Mouse (Mus musculus): Measurements from ENCODE around the gene Kbtbd12. TPM values are rescaled to one million over a fixed set of nuclear protein-coding genes. Genes with fewer than 3 reads are reported as not detected.

Gene Kbtbd12
- polyA plus RNA-seq (2014; fragmentation: Illumina TruSeq; extraction: RNeasy Lipid Tissue Mini Kit (QIAGEN cat#74804); ENCODE audit: low read depth, low replicate concordance): 4.2 TPM

GRCm38 (mm10) chr6:88637611-88638301 lies at the start of gene Kbtbd12:
Kbtbd12 (minus strand) TSS chr6:88637950.

GRCm38 (mm10) chr6:88518404-88519263 lies 119.1 kb downstream of the Kbtbd12 start, which contains the start of gene Sec61a1:
Sec61a1 (minus strand) TSS chr6:88518905.

Other genes with a start within 250 kb of the Kbtbd12 start
- 8.7 TPM for gene Eefsec, start 191.4 kb downstream of the Kbtbd12 start, polyA plus RNA-seq (2014; fragmentation: Illumina TruSeq; extraction: RNeasy Lipid Tissue Mini Kit (QIAGEN cat#74804); ENCODE audit: low read depth, low replicate concordance)
- 15.4 TPM for gene Ruvbl1, start 172.5 kb downstream of the Kbtbd12 start, polyA plus RNA-seq (2014; fragmentation: Illumina TruSeq; extraction: RNeasy Lipid Tissue Mini Kit (QIAGEN cat#74804); ENCODE audit: low read depth, low replicate concordance)
- gene Sec61a1, start 119.0 kb downstream of the Kbtbd12 start, polyA plus RNA-seq (2014; fragmentation: Illumina TruSeq; extraction: RNeasy Lipid Tissue Mini Kit (QIAGEN cat#74804); ENCODE audit: low read depth, low replicate concordance): 129 TPM
- 7.9 TPM for gene Mgll, start 86.5 kb upstream of the Kbtbd12 start, polyA plus RNA-seq (2014; fragmentation: Illumina TruSeq; extraction: RNeasy Lipid Tissue Mini Kit (QIAGEN cat#74804); ENCODE audit: low read depth, low replicate concordance)
- 0.64 TPM for gene Abtb1, start 204.0 kb upstream of the Kbtbd12 start, polyA plus RNA-seq (2014; fragmentation: Illumina TruSeq; extraction: RNeasy Lipid Tissue Mini Kit (QIAGEN cat#74804); ENCODE audit: low read depth, low replicate concordance)
- gene Podxl2, start 237.1 kb upstream of the Kbtbd12 start, polyA plus RNA-seq (2014; fragmentation: Illumina TruSeq; extraction: RNeasy Lipid Tissue Mini Kit (QIAGEN cat#74804); ENCODE audit: low read depth, low replicate concordance): 1.2 TPM